Mouse (Mus musculus) MEL (cell line): ENCODE data around the gene Tap2. TPM values are rescaled to one million over a fixed set of nuclear protein-coding genes. Genes with fewer than 3 reads are reported as not detected.

ENCODE experiments used
- DNase-seq: peaks from one replicate; pipeline ENCODE4 v3.0.0; 2011; ENCODE audit warnings: low read depth, low spot score
- H3K27ac ChIP-seq: 2 replicates; pipeline ENCODE4 v1.5.1; 2012; ENCODE audit warnings: low read depth, mild to moderate bottlenecking, control low read depth, low read length, moderate library complexity; ENCODE audit not compliant: control insufficient read depth
- H3K27me3 ChIP-seq, 2 experiments: fragments of 150-350 bp in 1 of 2; sonication (generic) in 1 of 2; 2 replicates each; pipeline ENCODE4 v1.6.1; 2012; ENCODE audit warnings: low read length in 2 of 2, mild to moderate bottlenecking in 2 of 2, improper control_type of control experiment in 1 of 2, moderate library complexity in 1 of 2; ENCODE audit not compliant: insufficient read depth in 2 of 2, control insufficient read depth in 1 of 2
- H3K36me3 ChIP-seq, 2 experiments: 2 replicates each; pipeline ENCODE4 v1.6.1; 2012 to 2014; ENCODE audit warnings: low read length in 2 of 2, improper control_type of control experiment in 1 of 2, inconsistent platforms in 1 of 2, mild to moderate bottlenecking in 1 of 2; ENCODE audit not compliant: insufficient read depth in 2 of 2, control insufficient read depth in 1 of 2
- H3K4me1 ChIP-seq, 2 experiments: fragments of 150-350 bp in 1 of 2; sonication (generic) in 1 of 2; 2 replicates each; pipeline ENCODE4 v1.6.1; 2012; ENCODE audit warnings: low read length in 2 of 2, improper control_type of control experiment in 1 of 2, mild to moderate bottlenecking in 1 of 2; ENCODE audit not compliant: insufficient read depth in 2 of 2, control insufficient read depth in 1 of 2
- H3K4me3 ChIP-seq, 2 experiments: fragments of 150-350 bp in 1 of 2; sonication (generic) in 1 of 2; 2 replicates each; pipeline ENCODE4 v1.5.1; 2012; ENCODE audit warnings: low read depth in 2 of 2, low read length in 2 of 2, mild to moderate bottlenecking in 2 of 2, moderate library complexity in 2 of 2, control low read depth in 1 of 2, improper control_type of control experiment in 1 of 2; ENCODE audit not compliant: control insufficient read depth in 1 of 2, insufficient read depth in 1 of 2
- H3K79me2 ChIP-seq: 2 replicates; pipeline ENCODE4 v1.6.1; 2012; ENCODE audit warnings: mild to moderate bottlenecking, low read length, moderate library complexity; ENCODE audit not compliant: control insufficient read depth, poor library complexity, insufficient read depth
- H3K9ac ChIP-seq: 2 replicates; pipeline ENCODE4 v1.6.1; 2012; ENCODE audit warnings: low read depth, mild to moderate bottlenecking, control low read depth, low read length, moderate library complexity; ENCODE audit not compliant: control insufficient read depth, poor library complexity, severe bottlenecking
- H3K9me3 ChIP-seq: fragments of 150-350 bp; sonication (generic); replicated peaks from 2 replicates; pipeline ENCODE4 v1.6.1; 2012; ENCODE audit warnings: mild to moderate bottlenecking, low read length, improper control_type of control experiment, moderate library complexity; ENCODE audit not compliant: insufficient read depth
- BHLHE40 ChIP-seq: IDR thresholded peaks from 2 replicates; pipeline ENCODE4 v1.6.1; 2012; ENCODE audit warnings: low read depth, mild to moderate bottlenecking, inconsistent platforms, low read length, improper control_type of control experiment, borderline replicate concordance
- CHD1 ChIP-seq: IDR thresholded peaks from 2 replicates; pipeline ENCODE4 v1.6.1; 2012; ENCODE audit warnings: low read depth, mild to moderate bottlenecking, inconsistent platforms, low read length, improper control_type of control experiment
- CTCF ChIP-seq, 3 experiments: IDR thresholded peaks in 2 of 3; conservative IDR thresholded peaks in 1 of 3; 2 replicates each; pipeline ENCODE4 v1.5.1; 2011 to 2012; ENCODE audit warnings: low read length in 3 of 3, low read depth in 2 of 3, mild to moderate bottlenecking in 2 of 3, improper control_type of control experiment in 1 of 3, inconsistent platforms in 1 of 3, mixed read lengths in 1 of 3, moderate library complexity in 1 of 3; ENCODE audit not compliant: control insufficient read depth in 1 of 3, insufficient read depth in 1 of 3, poor library complexity in 1 of 3, severe bottlenecking in 1 of 3
- HCFC1 ChIP-seq: IDR thresholded peaks from 2 replicates; pipeline ENCODE4 v1.6.1; 2012; ENCODE audit warnings: low read depth, mild to moderate bottlenecking, inconsistent platforms, low read length, improper control_type of control experiment, moderate library complexity
- KAT2A ChIP-seq: conservative IDR thresholded peaks from 2 replicates; pipeline ENCODE4 v1.6.1; 2012; ENCODE audit warnings: low read depth, low read length, improper control_type of control experiment, inconsistent platforms
- MXI1 ChIP-seq: IDR thresholded peaks from 2 replicates; pipeline ENCODE4 v1.6.1; 2011; ENCODE audit warnings: mild to moderate bottlenecking, low read depth, low read length, improper control_type of control experiment
- NELFE ChIP-seq: IDR thresholded peaks from 2 replicates; pipeline ENCODE4 v1.6.1; 2011; ENCODE audit warnings: low read depth, low read length, improper control_type of control experiment
- RAD21 ChIP-seq: IDR thresholded peaks from 2 replicates; pipeline ENCODE4 v1.6.1; 2011; ENCODE audit warnings: mild to moderate bottlenecking, low read depth, low read length, improper control_type of control experiment
- RCOR1 ChIP-seq: IDR thresholded peaks from 2 replicates; pipeline ENCODE4 v1.6.1; 2012; ENCODE audit warnings: low read depth, mild to moderate bottlenecking, inconsistent platforms, low read length, improper control_type of control experiment
- SMC3 ChIP-seq: IDR thresholded peaks from 2 replicates; pipeline ENCODE4 v1.6.1; 2011; ENCODE audit warnings: low read depth, low read length, improper control_type of control experiment
- TAL1 ChIP-seq: IDR thresholded peaks from 2 replicates; pipeline ENCODE4 v1.6.1; 2012; ENCODE audit warnings: mild to moderate bottlenecking, inconsistent platforms, low read length, moderate library complexity, mixed read lengths
- TBP ChIP-seq: IDR thresholded peaks from 2 replicates; pipeline ENCODE4 v1.8.0; 2011; ENCODE audit warnings: low read depth, low read length, improper control_type of control experiment
- USF2 ChIP-seq, 2 experiments: IDR thresholded peaks; 2 replicates each; pipeline ENCODE4 v1.6.1; 2011 to 2012; ENCODE audit warnings: improper control_type of control experiment in 2 of 2, low read length in 2 of 2, borderline replicate concordance in 1 of 2, inconsistent platforms in 1 of 2, low read depth in 1 of 2, mild to moderate bottlenecking in 1 of 2; ENCODE audit not compliant: insufficient read depth in 1 of 2
- ZC3H11A ChIP-seq: IDR thresholded peaks from 2 replicates; pipeline ENCODE4 v1.6.1; 2012; ENCODE audit warnings: low read depth, mild to moderate bottlenecking, inconsistent platforms, low read length, improper control_type of control experiment
- ZKSCAN1 ChIP-seq: IDR thresholded peaks from 2 replicates; pipeline ENCODE4 v1.6.1; 2012; ENCODE audit warnings: low read depth, mild to moderate bottlenecking, inconsistent platforms, low read length, improper control_type of control experiment, moderate library complexity
- ZNF384 ChIP-seq: IDR thresholded peaks from 2 replicates; pipeline ENCODE4 v1.6.1; 2012; ENCODE audit warnings: low read depth, mild to moderate bottlenecking, inconsistent platforms, low read length, improper control_type of control experiment
- polyA plus RNA-seq, 2 experiments: library from polyadenylated mRNA; stranded (reverse) in 1 of 2; unstranded in 1 of 2; fragments of >175 nt in 1 of 2; fragments of >200 nt in 1 of 2; gene quantifications; 2 replicates each; pipeline versions ENCODE4 v1.2.1 to v1.2.4; 2012; ENCODE audit warnings: low replicate concordance in 2 of 2, low read depth in 1 of 2; ENCODE audit not compliant: insufficient read length in 2 of 2, insufficient read depth in 1 of 2, missing spikeins in 1 of 2
- total RNA-seq: library from RNA; depleted of rRNA; stranded (reverse); fragments of 300-350 nt; gene quantifications from 2 replicates; pipeline ENCODE4 v1.2.3, GENCODE M21; 2012

The Tap2 gene
- total and polyA plus RNA-seq, 3 experiments, result 48.5 to 63.0 TPM; not detected in 1

- H3K4me1 ChIP-seq, result no peaks in the 10 kb centered on the region
- no peak for DNase-seq
- TF ChIP-seq RCOR1 (no peak), CTCF (IDR thresholded peaks at IDR 0.05 in 2 of 3, conservative IDR thresholded peaks at IDR 0.05 in 1 of 3; ENCODE audit: control insufficient read depth in 1 of 3, insufficient read depth in 1 of 3, low read depth in 2 of 3, low read length in 3 of 3, poor library complexity in 1 of 3, severe bottlenecking in 1 of 3) (no peak), CHD1 (no peak), MXI1 (no peak), ZNF384 (no peak), HCFC1 (no peak)
- H3K36me3 ChIP-seq, result no peaks in the 10 kb centered on the region
- no peak overlapping the region for H3K27ac ChIP-seq
- no peak overlapping the region for H3K4me3 ChIP-seq
- H3K27me3 ChIP-seq, result peaks cover 4 to 14% of the 10 kb centered on the region in 2 experiments
- no peak overlapping the region for H3K9ac ChIP-seq
- no peaks in the 10 kb centered on the region for H3K79me2 ChIP-seq
- no peaks in the 10 kb centered on the region for H3K9me3 ChIP-seq
Observed at GRCm38 (mm10) chr17:34249361-34249760, 46.0 kb downstream of the Tap2 start.

- no peaks in the 10 kb centered on the region for H3K4me1 ChIP-seq
- H3K9me3 ChIP-seq, result no peaks in the 10 kb centered on the region
- TF ChIP-seq USF2 (IDR thresholded peaks at IDR 0.05; ENCODE audit: borderline replicate concordance in 1 of 2, insufficient read depth in 1 of 2, low read depth in 1 of 2, low read length in 2 of 2), result no peak
- TF ChIP-seq ZC3H11A, result peak; percentile 77
- no peak for TF ChIP-seq TBP
- TF ChIP-seq KAT2A, result no peak
- peak; percentile 40 to 85 (median 67) for TF ChIP-seq CTCF (IDR thresholded peaks at IDR 0.05 in 2 of 3, conservative IDR thresholded peaks at IDR 0.05 in 1 of 3; ENCODE audit: control insufficient read depth in 1 of 3, insufficient read depth in 1 of 3, low read depth in 2 of 3, low read length in 3 of 3, poor library complexity in 1 of 3, severe bottlenecking in 1 of 3)
- peak; percentile 79 for TF ChIP-seq RAD21
- peak; percentile 88 for TF ChIP-seq SMC3
- TF ChIP-seq NELFE, result no peak
- no peak for TF ChIP-seq TAL1
- 0 out of 2 replicates have a peak, but pooled peaks have one; percentile 27 for TF ChIP-seq BHLHE40
- TF ChIP-seq, all 39 proteins: peak for 5
- peak; percentile 69 for DNase-seq
- no peaks in the 10 kb centered on the region for H3K36me3 ChIP-seq
- peaks cover 5 to 12% of the 10 kb centered on the region in 2 experiments for H3K27me3 ChIP-seq
- H3K79me2 ChIP-seq, result no peaks in the 10 kb centered on the region
- no peak overlapping the region for H3K27ac ChIP-seq
- H3K9ac ChIP-seq, result no peak overlapping the region
- H3K4me3 ChIP-seq, result no peak overlapping the region
Observed at GRCm38 (mm10) chr17:34249878-34250277, 46.6 kb downstream of the Tap2 start.

GRCm38 (mm10) chr17:34251666-34252065, 48.3 kb downstream of the Tap2 start:
- Histone ChIP-seq H3K27ac (no peak overlapping the region), H3K9me3 (no peaks in the 10 kb centered on the region), H3K36me3 (no peaks in the 10 kb centered on the region), H3K27me3 (peaks cover 5 to 11% of the 10 kb centered on the region in 2 experiments), H3K9ac (no peak overlapping the region), H3K4me1 (no peaks in the 10 kb centered on the region), H3K4me3 (no peak overlapping the region), H3K79me2 (no peaks in the 10 kb centered on the region)
- DNase-seq, result no peak
- TF ChIP-seq CTCF (IDR thresholded peaks at IDR 0.05 in 2 of 3, conservative IDR thresholded peaks at IDR 0.05 in 1 of 3; ENCODE audit: control insufficient read depth in 1 of 3, insufficient read depth in 1 of 3, low read depth in 2 of 3, low read length in 3 of 3, poor library complexity in 1 of 3, severe bottlenecking in 1 of 3), result peak in 2 of 3 experiments; percentile 26 to 37; a peak in 4 of 6 replicates
- TF ChIP-seq RAD21, result peak; percentile 16
- no peak for TF ChIP-seq ZKSCAN1
- TF ChIP-seq RCOR1, result no peak
- no peak for TF ChIP-seq ZNF384
